Mouse (Mus musculus): ENCODE results near the gene Zfp354a. TPM values are rescaled to one million over a fixed set of nuclear protein-coding genes. Genes with fewer than 3 reads are reported as not detected.

Zfp354a gene
- total RNA-seq, 2 experiments from 2014 or later = 0.22 TPM; not detected in 1

Other genes with a start within 250 kb of the Zfp354a start
- 0.02 and 0.18 TPM in 2 replicates for gene Zfp354c, start 231.5 kb upstream of the Zfp354a start, total RNA-seq (2015)
- 0.04 and 0.33 TPM in 2 replicates for gene Zfp354c, start 231.5 kb upstream of the Zfp354a start, total RNA-seq (2017)
- not detected in 2 replicates for gene Zfp879, start 217.7 kb upstream of the Zfp354a start, total RNA-seq (2015)
- not detected in 2 replicates for gene Zfp879, start 217.7 kb upstream of the Zfp354a start, total RNA-seq (2017)
- gene Grm6, start 208.6 kb upstream of the Zfp354a start, total RNA-seq (2015) = 0.73 and 1.9 TPM in 2 replicates
- gene Grm6, start 208.6 kb upstream of the Zfp354a start, total RNA-seq (2017) = 0.11 and 0.89 TPM in 2 replicates
- gene Zfp454, start 171.6 kb upstream of the Zfp354a start, total RNA-seq (2015) = not detected in 2 replicates
- gene Zfp454, start 171.6 kb upstream of the Zfp354a start, total RNA-seq (2017) = not detected in 2 replicates
- gene Zfp2, start 143.1 kb upstream of the Zfp354a start, total RNA-seq (2015) = 0.11 and 0.80 TPM in 2 replicates
- gene Zfp2, start 143.1 kb upstream of the Zfp354a start, total RNA-seq (2017) = not detected in 2 replicates
- gene Zfp354b, start 127.6 kb upstream of the Zfp354a start, total RNA-seq (2015) = not detected in 2 replicates
- 0.16 TPM in 1 of 2 replicates, not detected in the other for gene Zfp354b, start 127.6 kb upstream of the Zfp354a start, total RNA-seq (2017)
- gene 4933414I15Rik, start 115.5 kb upstream of the Zfp354a start, total RNA-seq (2015) = not detected in 2 replicates
- gene 4933414I15Rik, start 115.5 kb upstream of the Zfp354a start, total RNA-seq (2017) = not detected in 2 replicates
- gene Prop1, start 105.5 kb upstream of the Zfp354a start, total RNA-seq (2015) = not detected in 2 replicates
- gene Prop1, start 105.5 kb upstream of the Zfp354a start, total RNA-seq (2017) = not detected in 2 replicates
- not detected in 2 replicates for gene Olfr1378, start 92.7 kb upstream of the Zfp354a start, total RNA-seq (2015)
- not detected in 2 replicates for gene Olfr1378, start 92.7 kb upstream of the Zfp354a start, total RNA-seq (2017)
- not detected in 2 replicates for gene Olfr1377, start 77.3 kb upstream of the Zfp354a start, total RNA-seq (2015)
- gene Olfr1377, start 77.3 kb upstream of the Zfp354a start, total RNA-seq (2017) = not detected in 2 replicates
- not detected in 2 replicates for gene Olfr51, start 55.7 kb upstream of the Zfp354a start, total RNA-seq (2015)
- gene Olfr51, start 55.7 kb upstream of the Zfp354a start, total RNA-seq (2017) = not detected in 2 replicates
- gene Olfr54, start 45.0 kb upstream of the Zfp354a start, total RNA-seq (2015) = not detected in 2 replicates
- 0.18 TPM in 1 of 2 replicates, not detected in the other for gene Olfr54, start 45.0 kb upstream of the Zfp354a start, total RNA-seq (2017)
- not detected in 2 replicates for gene Olfr1375, start 11.1 kb upstream of the Zfp354a start, total RNA-seq (2015)
- not detected in 2 replicates for gene Olfr1375, start 11.1 kb upstream of the Zfp354a start, total RNA-seq (2017)
- not detected in 2 replicates for gene Gm12569, start 161.2 kb downstream of the Zfp354a start, total RNA-seq (2015)
- gene Gm12569, start 161.2 kb downstream of the Zfp354a start, total RNA-seq (2017) = not detected in 2 replicates
- gene Clk4, start 202.5 kb downstream of the Zfp354a start, total RNA-seq (2015) = 152 and 158 TPM in 2 replicates
- gene Clk4, start 202.5 kb downstream of the Zfp354a start, total RNA-seq (2017) = 162 and 164 TPM in 2 replicates
- gene BC049762, start 203.8 kb downstream of the Zfp354a start, total RNA-seq (2015) = not detected in 2 replicates
- not detected in 2 replicates for gene BC049762, start 203.8 kb downstream of the Zfp354a start, total RNA-seq (2017)
- 0.60 and 3.1 TPM in 2 replicates for gene Col23a1, start 230.7 kb downstream of the Zfp354a start, total RNA-seq (2015)
- 0.04 and 1.2 TPM in 2 replicates for gene Col23a1, start 230.7 kb downstream of the Zfp354a start, total RNA-seq (2017)

Data from megakaryocyte, adult 5-6 weeks (primary cell).